Mouse (Mus musculus) B cell, adult 2 months (primary cell): ENCODE measurements around the gene Fam210b.

ENCODE experiments used
- DNase-seq, 2 experiments: peaks; one replicate each; pipeline ENCODE4 v3.0.0; 2022

Fam210b gene

GRCm38 (mm10) chr2:172350773-172351172, 5.4 kb downstream of the Fam210b start:
- DNase-seq, result no peak

- DNase-seq, result no peak
Observed at GRCm38 (mm10) chr2:172353218-172353617, 7.9 kb downstream of the Fam210b start.

GRCm38 (mm10) chr2:172354761-172355160, 9.4 kb downstream of the Fam210b start:
- no peak for DNase-seq

- DNase-seq, result no peak
Observed at GRCm38 (mm10) chr2:172355833-172356232, 10.5 kb downstream of the Fam210b start.

- no peak for DNase-seq
Observed at GRCm38 (mm10) chr2:172363176-172363575, 17.8 kb downstream of the Fam210b start.

GRCm38 (mm10) chr2:172370411-172371223, 25.3 kb downstream of the Fam210b start, which contains the start of the genes Aurka and Cstf1:
Aurka (minus strand) TSS chr2:172370535.
Cstf1 (plus strand) TSS chr2:172370681.
- peak; percentile 91 to 93 for DNase-seq

GRCm38 (mm10) chr2:172371258-172371657, 25.9 kb downstream of the Fam210b start:
- no peak for DNase-seq

- no peak for DNase-seq
Observed at GRCm38 (mm10) chr2:172376551-172376950, 31.2 kb downstream of the Fam210b start.

GRCm38 (mm10) chr2:172376999-172377515, 31.7 kb downstream of the Fam210b start:
- no peak for DNase-seq

GRCm38 (mm10) chr2:172378332-172378731, 33.0 kb downstream of the Fam210b start:
- DNase-seq, result peak; percentile 82

- no peak for DNase-seq
Observed at GRCm38 (mm10) chr2:172380513-172380912, 35.1 kb downstream of the Fam210b start.

- DNase-seq, result no peak
Observed at GRCm38 (mm10) chr2:172381341-172381740, 36.0 kb downstream of the Fam210b start.

GRCm38 (mm10) chr2:172381898-172382297, 36.5 kb downstream of the Fam210b start:
- peak; percentile 22 to 23 for DNase-seq

- DNase-seq, result no peak
Observed at GRCm38 (mm10) chr2:172384715-172385114, 39.4 kb downstream of the Fam210b start.

- no peak for DNase-seq
Observed at GRCm38 (mm10) chr2:172390341-172390740, 45.0 kb downstream of the Fam210b start.

- no peak for DNase-seq
Observed at GRCm38 (mm10) chr2:172392041-172392521, 46.7 kb downstream of the Fam210b start.

- peak; percentile 80 to 83 for DNase-seq
Observed at GRCm38 (mm10) chr2:172393391-172394051, 48.2 kb downstream of the Fam210b start, which contains the start of gene Cass4. Cass4 (plus strand) TSS chr2:172393794.

- no peak for DNase-seq
Observed at GRCm38 (mm10) chr2:172394052-172394392, 48.7 kb downstream of the Fam210b start.

GRCm38 (mm10) chr2:172394671-172395070, 49.3 kb downstream of the Fam210b start:
- no peak for DNase-seq

GRCm38 (mm10) chr2:172395961-172396360, 50.6 kb downstream of the Fam210b start:
- DNase-seq, result no peak

- peak; percentile 69 to 78 for DNase-seq
Observed at GRCm38 (mm10) chr2:172399901-172400300, 54.5 kb downstream of the Fam210b start.

GRCm38 (mm10) chr2:172401116-172401825, 55.9 kb downstream of the Fam210b start:
- peak; percentile 75 to 84 for DNase-seq

GRCm38 (mm10) chr2:172404239-172404638, 58.9 kb downstream of the Fam210b start:
- no peak for DNase-seq
